28 mouse cellular contexts compared by ENCODE assay signal in genomic region chr17:78635616-78636015, GRCm38 (mm10).
A peak's percentile ranks its signal among the peaks of the same experiment; 100 is the strongest.
DNase-seq lines count a peak whose midpoint lies in the region; ATAC-seq and TF ChIP-seq lines count a peak whose summit lies in the region.
"Had no signal": no experiment of that assay in that cellular context is flagged by ENCODE, and none has a peak within 500 bp of the region (broad histone marks: within the 10 kb centered on the region; RNA-seq: fewer than 3 reads in every experiment).

No protein-coding gene starts in this region.

- H3K4me3 ChIP-seq in ES-Bruce4 (ENCODE audit: low read depth, low read length) (no peak overlapping the region), ES-E14 (ENCODE audit: insufficient read depth in 1 of 2, low read depth in 1 of 2, low read length in 2 of 2, poor library complexity in 1 of 2, severe bottlenecking in 1 of 2) (no peak overlapping the region)
- H3K4me3 ChIP-seq in kidney, embryonic 14.5 days (ENCODE audit: low read length), result no peak overlapping the region
- H3K4me3 ChIP-seq: embryonic facial prominence, embryonic 13.5 days; embryonic facial prominence, embryonic 15.5 days; erythroblast, embryonic 14.5 days; forebrain, embryonic 10.5 days; forebrain, embryonic 12.5 days had no signal

- H3K9me3 ChIP-seq in ES-Bruce4 (replicated peaks; ENCODE audit: control insufficient read depth, insufficient read depth, low read length, poor library complexity, severe bottlenecking) (no peaks in the 10 kb centered on the region), ES-E14 (ENCODE audit: control insufficient read depth, insufficient read depth, low read depth, low read length) (no peaks in the 10 kb centered on the region)
- no peaks in the 10 kb centered on the region for H3K9me3 ChIP-seq in kidney, embryonic 14.5 days (ENCODE audit: control insufficient read depth, low read length)
- H3K9me3 ChIP-seq: embryonic facial prominence, embryonic 13.5 days; embryonic facial prominence, embryonic 15.5 days; forebrain, embryonic 10.5 days; forebrain, embryonic 12.5 days; G1E had no signal

- peaks cover 10% of the 10 kb centered on the region for H3K4me1 ChIP-seq in ES-Bruce4 (ENCODE audit: control insufficient read depth, insufficient read depth, low read length)
- H3K4me1 ChIP-seq in ES-E14 (ENCODE audit: control insufficient read depth in 2 of 2, insufficient read depth in 2 of 2, low read length in 2 of 2, poor library complexity in 1 of 2), result peaks cover 9 to 18% of the 10 kb centered on the region in 2 experiments; a peak in 3 of 4 replicates
- H3K4me1 ChIP-seq in kidney, embryonic 14.5 days (ENCODE audit: control insufficient read depth, insufficient read depth, low read length), result no peaks in the 10 kb centered on the region
- H3K4me1 ChIP-seq: embryonic facial prominence, embryonic 13.5 days; forebrain, embryonic 10.5 days; forebrain, embryonic 12.5 days had no signal

- no peak for TF ChIP-seq CTCF in ES-Bruce4 (IDR thresholded peaks at IDR 0.05; ENCODE audit: low read depth, low read length)

- H3K4me2 ChIP-seq in kidney, embryonic 14.5 days (replicated peaks; ENCODE audit: low read depth, low read length), result no peak overlapping the region
- H3K4me2 ChIP-seq: embryonic facial prominence, embryonic 13.5 days; embryonic facial prominence, embryonic 15.5 days; forebrain, embryonic 12.5 days had no signal

- WGBS in kidney, embryonic 14.5 days, result 75% methylated on average over 2 of the region's 2 CpGs

- H3K36me3 ChIP-seq in ES-Bruce4 (ENCODE audit: control insufficient read depth, insufficient read depth, low read length, poor library complexity, severe bottlenecking), result no peaks in the 10 kb centered on the region
- H3K36me3 ChIP-seq in ES-E14 (ENCODE audit: control insufficient read depth, insufficient read depth, low read length, poor library complexity, severe bottlenecking), result no peaks in the 10 kb centered on the region
- H3K36me3 ChIP-seq in kidney, embryonic 14.5 days (ENCODE audit: control insufficient read depth, insufficient read depth, low read length), result no peaks in the 10 kb centered on the region
- H3K36me3 ChIP-seq: embryonic facial prominence, embryonic 13.5 days; embryonic facial prominence, embryonic 15.5 days; forebrain, embryonic 10.5 days; forebrain, embryonic 12.5 days; G1E had no signal

- H3K9ac ChIP-seq in ES-Bruce4 (ENCODE audit: low read depth, poor library complexity, severe bottlenecking) (no peak overlapping the region), ES-E14 (ENCODE audit: insufficient read depth, low read depth, low read length, poor library complexity, severe bottlenecking) (no peak overlapping the region)
- H3K9ac ChIP-seq in kidney, embryonic 14.5 days (ENCODE audit: low read depth, low read length), result no peak overlapping the region
- H3K9ac ChIP-seq: embryonic facial prominence, embryonic 13.5 days; embryonic facial prominence, embryonic 15.5 days; forebrain, embryonic 12.5 days; forebrain, postnatal 0 days had no signal

- peak; percentile 95 for TF ChIP-seq EP300 in ES-Bruce4 (IDR thresholded peaks at IDR 0.05; ENCODE audit: insufficient read depth, low read depth, low read length)

- DNase-seq in ES-E14 (ENCODE audit: low read depth, low spot score) (peak; percentile 89), WW6 (ENCODE audit: low read depth, low spot score) (peak; percentile 62)
- DNase-seq in adrenal gland, adult 18-20 months (ENCODE audit: low spot score in 2 of 2), result no peak
- no peak for DNase-seq in urinary bladder, postnatal 14 days (ENCODE audit: low spot score)
- DNase-seq: adrenal gland, adult 2 months; adrenal gland, postnatal 10 days; adrenal gland, postnatal 25 days; cerebellum, adult 11 months; cerebellum, adult 18-20 months; cerebellum, adult 8-10 months; cerebellum, adult 9-11 months; cerebellum, postnatal 14 days; cerebellum, postnatal 36 days; embryo, embryonic 11 days; forebrain, postnatal 0 days had no signal

- ATAC-seq in CD4-positive, CD25-positive, alpha-beta regulatory T cell, adult 4 months, result no peak
- ATAC-seq in kidney, embryonic 14.5 days (ENCODE audit: low FRiP score, low TSS enrichment), result no peak
- ATAC-seq: activated CD4-positive, CD25-positive, alpha-beta regulatory T cell, adult 4 months; forebrain, embryonic 14.5 days; forebrain, postnatal 0 days; Patski had no signal

- peak overlapping the region; percentile 75 for H3K27ac ChIP-seq in ES-Bruce4 (ENCODE audit: insufficient read depth, low read length)
- H3K27ac ChIP-seq in ES-E14 (ENCODE audit: insufficient read depth, low read depth, low read length, poor library complexity, severe bottlenecking), result peak overlapping the region; percentile 0; the same call in 1 of the 2 replicates
- H3K27ac ChIP-seq in kidney, embryonic 14.5 days (ENCODE audit: low read depth, low read length), result no peak overlapping the region
- H3K27ac ChIP-seq: embryonic facial prominence, embryonic 13.5 days; embryonic facial prominence, embryonic 15.5 days; forebrain, embryonic 10.5 days; forebrain, embryonic 12.5 days had no signal

- in situ Hi-C loops in ES-E14 (cut with MboI; ENCODE audit: low sequenced_read_pairs in 2 of 2, unreplicated experiment in 2 of 2), result no loop called here

- no peaks in the 10 kb centered on the region for H3K27me3 ChIP-seq in ES-Bruce4 (ENCODE audit: control insufficient read depth, insufficient read depth, low read length, poor library complexity, severe bottlenecking)
- H3K27me3 ChIP-seq in kidney, embryonic 14.5 days (ENCODE audit: control insufficient read depth, insufficient read depth, low read length), result no peaks in the 10 kb centered on the region
- H3K27me3 ChIP-seq: CH12.LX; embryonic facial prominence, embryonic 13.5 days; embryonic facial prominence, embryonic 15.5 days; forebrain, embryonic 12.5 days; Patski had no signal

- no peak for TF ChIP-seq POLR2A in ES-Bruce4 (IDR thresholded peaks at IDR 0.05; ENCODE audit: insufficient read depth, low read length)

TF ChIP-seq in ES-E14, 5 proteins besides CTCF, POLR2A, EP300 and RAD21:
- TF ChIP-seq CHD2 (IDR thresholded peaks at IDR 0.05; ENCODE audit: low read depth, low read length) (0 out of 2 replicates have a peak, but pooled peaks have one; percentile 42), HCFC1 (IDR thresholded peaks at IDR 0.05; ENCODE audit: borderline replicate concordance, insufficient read depth, low read length) (no peak)
TF ChIP-seq in ES-E14: peak in this region for 1.

Comparison
In these comparisons a context has a peak if more than half of its experiments do, and no peak if none do; other contexts are left out.
1. DNase-seq: peak in ES-E14 (single experiment) and WW6 (single experiment); none in adrenal gland, adult 18-20 months (0 of 2) and urinary bladder, postnatal 14 days (single experiment).